ENCODE assay signal across 15 mouse cellular contexts in genomic region chr11:99142046-99142445, GRCm38 (mm10). TPM values are rescaled to one million over a fixed set of nuclear protein-coding genes. Genes with fewer than 3 reads are reported as not detected.
A peak's percentile ranks its signal among the peaks of the same experiment; 100 is the strongest.
DNase-seq lines count a peak whose midpoint lies in the region; ATAC-seq and TF ChIP-seq lines count a peak whose summit lies in the region.
"Had no signal": no experiment of that assay in that cellular context is flagged by ENCODE, and none has a peak within 500 bp of the region (broad histone marks: within the 10 kb centered on the region; RNA-seq: fewer than 3 reads in every experiment).

No protein-coding gene starts in this region.

- H3K9ac ChIP-seq in lung, postnatal 0 days (replicated peaks; ENCODE audit: low read depth): no peak overlapping the region
- H3K9ac ChIP-seq in embryonic facial prominence, embryonic 11.5 days (replicated peaks; ENCODE audit: low read length): no peak overlapping the region
- no peak overlapping the region for H3K9ac ChIP-seq in limb, embryonic 15.5 days
- no peak overlapping the region for H3K9ac ChIP-seq in midbrain, embryonic 13.5 days (replicated peaks)
- H3K9ac ChIP-seq: liver, embryonic 14.5 days; neural tube, embryonic 15.5 days had no signal

- H3K27ac ChIP-seq in heart, embryonic 10.5 days: peak overlapping the region; percentile 67
- peak overlapping the region; percentile 51; the same call in 1 of the 2 replicates for H3K27ac ChIP-seq in lung, postnatal 0 days (ENCODE audit: low read length)
- H3K27ac ChIP-seq in embryonic facial prominence, embryonic 11.5 days (replicated peaks; ENCODE audit: low read depth, low read length): peak overlapping the region; percentile 35; the same call in 1 of the 2 replicates
- peak overlapping the region; percentile 1; the same call in 1 of the 2 replicates for H3K27ac ChIP-seq in limb, embryonic 15.5 days
- H3K27ac ChIP-seq in midbrain, embryonic 13.5 days: no peak overlapping the region
- H3K27ac ChIP-seq: liver, embryonic 14.5 days; neural tube, embryonic 15.5 days had no signal

- intact Hi-C loops in gastrocnemius, postnatal 14 days (cut with DNase I; ENCODE audit: low total_unique reads): no loop called here

- no peaks in the 10 kb centered on the region for H3K36me3 ChIP-seq in heart, embryonic 10.5 days
- no peaks in the 10 kb centered on the region for H3K36me3 ChIP-seq in lung, postnatal 0 days (ENCODE audit: insufficient read depth, low read length)
- H3K36me3 ChIP-seq in embryonic facial prominence, embryonic 11.5 days (replicated peaks; ENCODE audit: control insufficient read depth, insufficient read depth, low read depth, low read length): no peaks in the 10 kb centered on the region
- H3K36me3 ChIP-seq in limb, embryonic 15.5 days: no peaks in the 10 kb centered on the region
- no peaks in the 10 kb centered on the region for H3K36me3 ChIP-seq in midbrain, embryonic 13.5 days
- H3K36me3 ChIP-seq: neural tube, embryonic 15.5 days had no signal

- TF ChIP-seq EP300 in lung, postnatal 0 days (IDR thresholded peaks at IDR 0.05): no peak

- ATAC-seq in lung, postnatal 0 days: no peak
- ATAC-seq in embryonic facial prominence, embryonic 11.5 days (replicated peaks; ENCODE audit: insufficient number of reproducible peaks, low FRiP score, low TSS enrichment, low read depth): no peak
- no peak for ATAC-seq in limb, embryonic 15.5 days (ENCODE audit: insufficient number of reproducible peaks, low FRiP score, low TSS enrichment, low read depth)
- no peak for ATAC-seq in midbrain, embryonic 13.5 days

- no peaks in the 10 kb centered on the region for H3K27me3 ChIP-seq in heart, embryonic 10.5 days (ENCODE audit: insufficient read depth, poor library complexity, severe bottlenecking)
- no peaks in the 10 kb centered on the region for H3K27me3 ChIP-seq in lung, postnatal 0 days (replicated peaks; ENCODE audit: insufficient read depth, low read length)
- H3K27me3 ChIP-seq in embryonic facial prominence, embryonic 11.5 days (ENCODE audit: control insufficient read depth, insufficient read depth, low read length): no peaks in the 10 kb centered on the region
- H3K27me3 ChIP-seq in limb, embryonic 15.5 days: no peaks in the 10 kb centered on the region
- no peaks in the 10 kb centered on the region for H3K27me3 ChIP-seq in midbrain, embryonic 13.5 days
- H3K27me3 ChIP-seq: neural tube, embryonic 15.5 days had no signal

- H3K4me1 ChIP-seq in heart, embryonic 10.5 days: peaks cover 47% of the 10 kb centered on the region
- H3K4me1 ChIP-seq in lung, postnatal 0 days (ENCODE audit: insufficient read depth, low read depth, low read length): peaks cover 3% of the 10 kb centered on the region; the same call in 1 of the 2 replicates
- no peaks in the 10 kb centered on the region; the same call in 1 of the 2 replicates for H3K4me1 ChIP-seq in embryonic facial prominence, embryonic 11.5 days (ENCODE audit: control insufficient read depth, insufficient read depth, low read length)
- H3K4me1 ChIP-seq in limb, embryonic 15.5 days: peaks cover 48% of the 10 kb centered on the region
- H3K4me1 ChIP-seq in midbrain, embryonic 13.5 days (replicated peaks): peaks cover 3% of the 10 kb centered on the region

- WGBS in heart, embryonic 10.5 days: 80% methylated on average over 6 of the region's 6 CpGs
- WGBS in lung, postnatal 0 days: 73% methylated on average over 6 of the region's 6 CpGs
- 47% methylated on average over 6 of the region's 6 CpGs for WGBS in embryonic facial prominence, embryonic 11.5 days
- WGBS in limb, embryonic 15.5 days: 81% methylated on average over 6 of the region's 6 CpGs
- 85% methylated on average over 6 of the region's 6 CpGs for WGBS in midbrain, embryonic 13.5 days

- H3K9me3 ChIP-seq in heart, embryonic 10.5 days: no peaks in the 10 kb centered on the region
- H3K9me3 ChIP-seq in lung, postnatal 0 days (ENCODE audit: low read length): no peaks in the 10 kb centered on the region
- no peaks in the 10 kb centered on the region for H3K9me3 ChIP-seq in embryonic facial prominence, embryonic 11.5 days (replicated peaks; ENCODE audit: control insufficient read depth, low read length)
- H3K9me3 ChIP-seq in limb, embryonic 15.5 days: no peaks in the 10 kb centered on the region
- H3K9me3 ChIP-seq in midbrain, embryonic 13.5 days: no peaks in the 10 kb centered on the region
- H3K9me3 ChIP-seq: megakaryocyte, embryonic 14.5 days; neural tube, embryonic 15.5 days had no signal

- TF ChIP-seq CTCF in lung, postnatal 0 days (IDR thresholded peaks at IDR 0.05): no peak

- no peak overlapping the region for H3K4me3 ChIP-seq in heart, embryonic 10.5 days
- no peak overlapping the region for H3K4me3 ChIP-seq in lung, postnatal 0 days (ENCODE audit: low read depth, low read length)
- H3K4me3 ChIP-seq in embryonic facial prominence, embryonic 11.5 days (ENCODE audit: low read depth, low read length): no peak overlapping the region
- H3K4me3 ChIP-seq in limb, embryonic 15.5 days: no peak overlapping the region
- no peak overlapping the region for H3K4me3 ChIP-seq in midbrain, embryonic 13.5 days (replicated peaks)
- H3K4me3 ChIP-seq: neural tube, embryonic 15.5 days had no signal

- DNase-seq in heart, embryonic 10.5 days (ENCODE audit: low spot score): peak; percentile 65
- DNase-seq in heart, postnatal 4 days: no peak
- DNase-seq in lung, postnatal 0 days (ENCODE audit: low spot score): no peak
- no peak for DNase-seq in lung, postnatal 36 days
- DNase-seq in embryonic facial prominence, embryonic 11.5 days (ENCODE audit: low spot score): no peak
- DNase-seq in gastrocnemius, postnatal 14 days: no peak
- DNase-seq: cerebellum, adult 2 months; kidney, adult 11 months had no signal

- H3K4me2 ChIP-seq in lung, postnatal 0 days (replicated peaks; ENCODE audit: low read depth, low read length): no peak overlapping the region
- H3K4me2 ChIP-seq in embryonic facial prominence, embryonic 11.5 days (ENCODE audit: low read depth, low read length): no peak overlapping the region
- no peak overlapping the region for H3K4me2 ChIP-seq in limb, embryonic 15.5 days
- no peak overlapping the region for H3K4me2 ChIP-seq in midbrain, embryonic 13.5 days (replicated peaks)
- H3K4me2 ChIP-seq: neural tube, embryonic 15.5 days had no signal

RNA-seq across cellular contexts. Expression of gene Ccr7, which starts 12.8 kb away (rescaled TPM):
- 0.25 and 0.78 TPM in 2 replicates for polyA plus RNA-seq in heart, embryonic 10.5 days (2016; fragmentation: Nextera tagmentation; extraction: Ambion mirVana)
- total RNA-seq in heart, postnatal 4 days (2021): under 1 TPM; 0.56 to 0.67 TPM
- 0.50 and 0.69 TPM in 2 replicates for polyA plus RNA-seq in lung, postnatal 0 days (2015; fragmentation: Nextera tagmentation; extraction: Ambion mirVana)
- polyA plus RNA-seq in embryonic facial prominence, embryonic 11.5 days (2014; fragmentation: Nextera tagmentation; extraction: Ambion mirVana): 0.31 and 0.60 TPM in 2 replicates
- polyA plus RNA-seq in limb, embryonic 15.5 days (2015; fragmentation: Nextera tagmentation; extraction: Ambion mirVana): 0.38 and 0.48 TPM in 2 replicates
- under 1 TPM; 0.10 to 0.11 TPM for total RNA-seq in gastrocnemius, postnatal 14 days (2021)
- not detected in 2 replicates for polyA plus RNA-seq in midbrain, embryonic 13.5 days (2015; fragmentation: Nextera tagmentation; extraction: Ambion mirVana)
- total RNA-seq: gastrocnemius, postnatal 36 days; layer of hippocampus, postnatal 10 days had no signal
- polyA plus RNA-seq: neural tube, embryonic 15.5 days had no signal

RNA-seq across cellular contexts. Expression of gene Tns4, which starts 52.9 kb away (rescaled TPM):
- polyA plus RNA-seq in heart, embryonic 10.5 days (2016; fragmentation: Nextera tagmentation; extraction: Ambion mirVana): 0.36 TPM in 2 replicates
- total RNA-seq in heart, postnatal 4 days (2021): under 1 TPM in 1 of 2 experiments, not detected in 1; 0.14 TPM
- 0.13 and 0.24 TPM in 2 replicates for polyA plus RNA-seq in lung, postnatal 0 days (2015; fragmentation: Nextera tagmentation; extraction: Ambion mirVana)
- 0.22 and 0.86 TPM in 2 replicates for polyA plus RNA-seq in embryonic facial prominence, embryonic 11.5 days (2014; fragmentation: Nextera tagmentation; extraction: Ambion mirVana)
- polyA plus RNA-seq in limb, embryonic 15.5 days (2015; fragmentation: Nextera tagmentation; extraction: Ambion mirVana): 1.9 and 2.1 TPM in 2 replicates
- under 1 TPM in 1 of 2 experiments, not detected in 1; 0.10 TPM for total RNA-seq in gastrocnemius, postnatal 14 days (2021)
- polyA plus RNA-seq in midbrain, embryonic 13.5 days (2015; fragmentation: Nextera tagmentation; extraction: Ambion mirVana): 0.10 and 0.16 TPM in 2 replicates
- total RNA-seq: gastrocnemius, postnatal 36 days had no signal
